In genomic region chr9:115651708-115652107, GRCm38 (mm10) we compare ENCODE assay signal across 19 mouse cellular contexts.
DNase-seq lines count a peak whose midpoint lies in the region; TF ChIP-seq lines count a peak whose summit lies in the region.
"Had no signal": no experiment of that assay in that cellular context is flagged by ENCODE, and none has a peak within 500 bp of the region (broad histone marks: within the 10 kb centered on the region; RNA-seq: fewer than 3 reads in every experiment).

No protein-coding gene starts in this region.

- DNase-seq in frontal cortex, adult 2 months (ENCODE audit: extremely low spot score in 1 of 2, low spot score in 1 of 2), result peak; percentile 14 to 46
- no peak for DNase-seq in frontal cortex, postnatal 10 days (ENCODE audit: low spot score in 2 of 2)
- DNase-seq in layer of hippocampus, adult 2 months (ENCODE audit: low spot score in 2 of 2), result peak; percentile 57 to 75
- DNase-seq in layer of hippocampus, adult 9-10 months (ENCODE audit: low spot score), result no peak
- peak; percentile 46 for DNase-seq in right cerebral cortex, adult 18-20 months
- no peak for DNase-seq in right cerebral cortex, postnatal 4 days
- DNase-seq in cerebellum, adult 18-20 months, result no peak
- DNase-seq: adrenal gland, postnatal 10 days; cerebellum, adult 11-12 months; cerebellum, adult 9-11 months; cerebellum, postnatal 36 days; forebrain, postnatal 0 days; gastrocnemius, postnatal 36 days; heart, adult 11 months; heart, postnatal 4 days had no signal

- no peak overlapping the region for H3K27ac ChIP-seq in layer of hippocampus, adult 2 months
- H3K27ac ChIP-seq: embryonic facial prominence, embryonic 13.5 days; forebrain, embryonic 13.5 days; heart, embryonic 13.5 days; hindbrain, embryonic 12.5 days had no signal

- H3K4me3 ChIP-seq in layer of hippocampus, adult 2 months, result no peak overlapping the region
- H3K4me3 ChIP-seq: embryonic facial prominence, embryonic 13.5 days; forebrain, embryonic 13.5 days; heart, embryonic 13.5 days; hindbrain, embryonic 12.5 days had no signal

- TF ChIP-seq CTCF in layer of hippocampus, adult 2 months (conservative IDR thresholded peaks at IDR 0.05), result peak; percentile 59

Comparison
In these comparisons a context has a peak if more than half of its experiments do, and no peak if none do; other contexts are left out.
1. DNase-seq: peak in frontal cortex, adult 2 months (2 of 2), layer of hippocampus, adult 2 months (2 of 2) and right cerebral cortex, adult 18-20 months (single experiment); none in frontal cortex, postnatal 10 days (0 of 2), layer of hippocampus, adult 9-10 months (single experiment), right cerebral cortex, postnatal 4 days (single experiment) and cerebellum, adult 18-20 months (0 of 2).